Mouse (Mus musculus) hindbrain, embryonic 16.5 days (tissue): ENCODE measurements at regions not wholly inside any gene's neighbourhood (a gene's known extent, or its start where the extent isn't known, plus 50 kb on each side); places are given as distances from the start of the nearest gene placed in this dataset.
A peak's percentile ranks its signal among the peaks of the same experiment; 100 is the strongest.

Experiments used
- ATAC-seq: fragments of 200-750 bp; cut with Nextera tagmentation; 2 replicates; pipeline ENCODE4 v1.8.0; 2017; ENCODE audit warnings: moderate TSS enrichment, moderate library complexity
- H3K27ac ChIP-seq: fragments of 300-500 bp; sonication (generic); 2 replicates; pipeline ENCODE4 v1.5.1; 2014; ENCODE audit warnings: low read depth, mild to moderate bottlenecking, control low read depth, low read length, moderate library complexity
- H3K27me3 ChIP-seq: fragments of 300-500 bp; sonication (generic); replicated peaks from 2 replicates; pipeline ENCODE4 v1.6.1; 2014; ENCODE audit warnings: low read length; ENCODE audit not compliant: control insufficient read depth, insufficient read depth
- H3K36me3 ChIP-seq: fragments of 300-500 bp; sonication (generic); 2 replicates; pipeline ENCODE4 v1.6.1; 2014; ENCODE audit warnings: mild to moderate bottlenecking, low read length, moderate library complexity, mixed read lengths; ENCODE audit not compliant: control insufficient read depth, insufficient read depth
- H3K4me1 ChIP-seq: fragments of 300-500 bp; sonication (generic); 2 replicates; pipeline ENCODE4 v1.6.1; 2014; ENCODE audit warnings: low read depth, low read length; ENCODE audit not compliant: control insufficient read depth, insufficient read depth
- H3K4me2 ChIP-seq: fragments of 300-500 bp; sonication (generic); 2 replicates; pipeline ENCODE4 v1.6.1; 2014; ENCODE audit warnings: mild to moderate bottlenecking, low read length, control low read depth, moderate library complexity
- H3K4me3 ChIP-seq: fragments of 300-500 bp; sonication (generic); 2 replicates; pipeline ENCODE4 v1.5.1; 2014; ENCODE audit warnings: mild to moderate bottlenecking, low read length, control low read depth, moderate library complexity
- H3K9ac ChIP-seq: fragments of 300-500 bp; sonication (generic); 2 replicates; pipeline ENCODE4 v1.6.1; 2014; ENCODE audit warnings: low read depth, mild to moderate bottlenecking, control low read depth, low read length, moderate library complexity
- H3K9me3 ChIP-seq: fragments of 300-500 bp; sonication (generic); 2 replicates; pipeline ENCODE4 v1.6.1; 2014; ENCODE audit warnings: mild to moderate bottlenecking, low read length, moderate library complexity; ENCODE audit not compliant: control insufficient read depth
- WGBS: fragments of 180-500 bp; shearing (Covaris S2); extraction: QIAGEN DNeasy Blood & Tissue Kit; methylation state at CpG from one replicate; pipeline ENCODE4 v1.1.7; 2014; 5-methylcytosine and 5-hydroxymethylcytosine counted together

DNA sequence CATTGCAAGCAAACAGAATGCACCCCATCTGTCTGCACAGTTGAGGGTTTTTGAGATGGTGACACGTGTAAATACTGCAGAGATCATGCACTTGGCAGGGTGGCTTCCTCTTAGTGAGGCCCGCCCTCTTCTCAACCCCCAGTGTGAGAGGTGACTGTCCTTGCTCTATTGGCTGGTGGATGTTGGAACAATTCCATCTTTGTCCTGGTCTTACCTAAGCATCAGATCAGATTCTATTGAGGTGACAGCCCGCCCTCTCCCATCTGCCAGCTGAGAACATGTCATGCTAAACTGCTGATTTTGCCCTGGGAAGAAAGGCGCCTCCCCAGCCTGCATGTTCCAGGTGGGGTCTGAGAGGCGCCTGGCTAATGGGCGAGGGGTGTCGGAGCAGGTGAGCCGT is 646.4 kb upstream of the 3110018I06Rik start:
- H3K27me3 ChIP-seq: no peaks in the 10 kb centered on the region
- no peak overlapping the region for H3K4me3 ChIP-seq
- 60% methylated on average over 8 of the region's 8 CpGs for WGBS
- no peak overlapping the region for H3K27ac ChIP-seq
- H3K9ac ChIP-seq: peak overlapping the region; percentile 32; the same call in 1 of the 2 replicates
- peak; percentile 24; the same call in 1 of the 2 replicates for ATAC-seq
- no peaks in the 10 kb centered on the region for H3K9me3 ChIP-seq
- H3K4me2 ChIP-seq: no peak overlapping the region
- peaks cover 12% of the 10 kb centered on the region for H3K4me1 ChIP-seq
- no peaks in the 10 kb centered on the region for H3K36me3 ChIP-seq

DNA sequence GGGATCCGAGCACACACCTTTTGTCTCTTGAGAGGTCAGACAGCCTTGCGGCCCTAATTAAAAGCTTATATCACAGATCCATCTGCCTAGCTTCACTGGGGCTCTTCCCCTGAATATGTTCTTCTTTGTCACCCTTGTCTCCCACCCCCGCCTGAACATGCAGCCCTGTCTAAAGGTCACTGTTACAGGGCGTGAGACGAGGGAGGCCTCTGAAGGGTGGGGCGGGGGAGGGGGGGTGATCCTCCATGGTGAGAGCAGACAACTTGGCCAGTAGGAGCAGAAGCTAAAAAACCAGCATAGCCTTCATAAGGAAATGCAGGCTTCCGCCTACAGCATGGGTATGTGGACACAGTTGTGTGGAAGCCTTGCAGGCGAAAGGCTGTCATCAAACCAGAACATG is 646.0 kb upstream of the 3110018I06Rik start:
- H3K4me1 ChIP-seq: peaks cover 12% of the 10 kb centered on the region
- H3K27ac ChIP-seq: no peak overlapping the region
- H3K9me3 ChIP-seq: no peaks in the 10 kb centered on the region
- H3K27me3 ChIP-seq: no peaks in the 10 kb centered on the region
- no peak overlapping the region for H3K4me3 ChIP-seq
- no peak for ATAC-seq
- H3K9ac ChIP-seq: peak overlapping the region; percentile 32; the same call in 1 of the 2 replicates
- WGBS: 55% methylated on average over 8 of the region's 8 CpGs
- H3K36me3 ChIP-seq: no peaks in the 10 kb centered on the region
- H3K4me2 ChIP-seq: no peak overlapping the region

DNA sequence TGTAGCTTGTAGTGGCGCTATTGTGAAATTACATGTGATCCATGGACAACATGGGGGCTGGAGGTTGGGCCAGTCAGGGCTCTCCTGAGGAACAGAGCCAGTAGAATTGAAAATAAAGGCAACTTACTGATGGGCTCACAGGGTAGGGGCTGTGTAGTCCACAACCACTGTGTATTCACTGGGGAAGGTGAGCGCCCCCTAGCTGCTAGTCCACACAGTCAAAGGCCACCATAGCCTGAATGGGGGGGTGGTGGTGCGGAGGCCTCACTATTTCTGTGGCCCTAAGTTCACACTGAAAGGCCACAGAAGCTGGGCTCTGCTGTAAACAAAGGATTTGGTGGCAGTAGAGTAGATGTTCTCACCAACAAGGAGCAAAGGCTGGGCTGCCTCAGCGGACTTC is 636.8 kb upstream of the 3110018I06Rik start:
- H3K4me1 ChIP-seq: no peaks in the 10 kb centered on the region
- no peaks in the 10 kb centered on the region for H3K9me3 ChIP-seq
- no peak for ATAC-seq
- H3K4me3 ChIP-seq: no peak overlapping the region
- no peaks in the 10 kb centered on the region; the same call in 1 of the 2 replicates for H3K27me3 ChIP-seq
- no peak overlapping the region for H3K9ac ChIP-seq
- H3K4me2 ChIP-seq: no peak overlapping the region
- 77% methylated on average over 4 of the region's 4 CpGs for WGBS
- no peak overlapping the region for H3K27ac ChIP-seq
- H3K36me3 ChIP-seq: no peaks in the 10 kb centered on the region

DNA sequence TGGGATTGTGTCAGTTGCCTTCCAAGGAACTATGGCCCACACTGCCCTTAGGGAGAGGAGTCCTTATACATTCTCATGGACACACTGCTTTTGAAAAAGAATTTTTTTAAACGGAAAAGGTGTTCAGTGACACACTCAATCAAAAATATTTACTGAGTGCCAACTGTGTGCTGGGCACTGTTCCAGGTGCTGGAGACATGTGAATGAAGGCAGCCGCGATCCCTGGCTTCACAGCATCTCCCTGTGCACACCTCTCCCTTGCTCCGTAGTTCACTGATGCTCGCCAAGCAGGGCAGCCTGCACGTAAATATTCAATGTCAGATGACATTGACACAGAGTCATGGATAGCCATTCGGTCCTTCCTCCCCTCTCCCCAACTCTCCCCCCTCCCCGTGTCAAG is 635.7 kb upstream of the 3110018I06Rik start:
- H3K4me1 ChIP-seq: no peaks in the 10 kb centered on the region
- 66% methylated on average over 8 of the region's 8 CpGs for whole genome bisulfite sequencing
- no peaks in the 10 kb centered on the region for H3K9me3 ChIP-seq
- H3K4me3 ChIP-seq: no peak overlapping the region
- no peak overlapping the region for H3K9ac ChIP-seq
- no peak overlapping the region for H3K4me2 ChIP-seq
- H3K27ac ChIP-seq: no peak overlapping the region
- no peaks in the 10 kb centered on the region; the same call in 1 of the 2 replicates for H3K27me3 ChIP-seq
- H3K36me3 ChIP-seq: no peaks in the 10 kb centered on the region
- ATAC-seq: no peak

DNA sequence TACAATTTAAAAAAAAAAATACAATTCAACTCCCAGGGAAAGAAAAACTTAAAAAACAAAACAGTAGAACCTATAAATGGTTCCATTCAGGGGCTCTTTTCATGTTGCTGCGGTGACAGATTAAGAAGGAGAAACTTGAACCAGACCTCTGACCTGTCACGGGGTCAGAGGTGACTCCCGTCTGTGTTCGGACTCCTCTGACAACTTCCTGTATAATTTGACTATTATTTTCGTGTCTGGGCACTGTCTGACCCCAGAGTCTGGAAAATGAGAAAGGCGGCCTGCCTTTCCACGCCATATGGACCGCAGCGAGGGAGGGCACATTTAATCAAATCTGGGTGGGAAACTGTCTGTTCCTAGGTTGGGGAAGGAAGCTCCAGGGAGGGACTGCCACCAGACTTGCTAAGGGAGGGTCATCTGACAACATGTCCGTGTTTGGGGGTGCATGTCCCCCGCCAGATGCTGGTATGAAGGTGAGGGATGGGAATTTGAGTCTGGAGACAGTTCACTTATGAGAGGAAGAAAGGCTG is 634.7 kb upstream of the 3110018I06Rik start:
- ATAC-seq: no peak
- Histone ChIP-seq H3K27me3 (no peaks in the 10 kb centered on the region; the same call in 1 of the 2 replicates), H3K9ac (no peak overlapping the region), H3K9me3 (no peaks in the 10 kb centered on the region), H3K36me3 (no peaks in the 10 kb centered on the region), H3K27ac (no peak overlapping the region), H3K4me3 (no peak overlapping the region), H3K4me2 (no peak overlapping the region), H3K4me1 (no peaks in the 10 kb centered on the region)
- 32% methylated on average over 11 of the region's 11 CpGs for WGBS

DNA sequence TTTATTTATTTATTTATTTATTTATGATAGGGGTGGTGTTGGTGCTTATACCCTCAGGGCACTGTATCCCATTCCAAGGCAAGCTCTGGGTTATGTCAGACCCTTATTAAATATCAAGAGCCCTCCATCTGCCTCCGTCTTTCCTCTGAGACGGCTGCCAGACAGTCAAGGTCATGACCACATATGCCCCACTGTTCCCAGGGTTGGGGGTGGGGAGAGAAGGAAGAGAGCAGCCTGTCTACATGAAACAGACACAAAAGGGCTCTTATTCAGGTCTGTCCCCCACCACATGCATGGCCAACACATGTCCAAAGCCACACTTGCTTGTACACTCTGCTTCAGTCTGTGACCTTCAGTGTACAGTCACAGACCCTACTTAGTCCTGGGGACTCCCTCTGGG is 632.9 kb upstream of the 3110018I06Rik start:
- Histone ChIP-seq H3K4me3 (no peak overlapping the region), H3K4me1 (no peaks in the 10 kb centered on the region), H3K4me2 (no peak overlapping the region), H3K27me3 (no peaks in the 10 kb centered on the region; the same call in 1 of the 2 replicates), H3K27ac (no peak overlapping the region), H3K9me3 (no peaks in the 10 kb centered on the region), H3K36me3 (no peaks in the 10 kb centered on the region), H3K9ac (no peak overlapping the region)
- no peak for ATAC-seq
- WGBS: 52% methylated on average over 2 of the region's 2 CpGs

DNA sequence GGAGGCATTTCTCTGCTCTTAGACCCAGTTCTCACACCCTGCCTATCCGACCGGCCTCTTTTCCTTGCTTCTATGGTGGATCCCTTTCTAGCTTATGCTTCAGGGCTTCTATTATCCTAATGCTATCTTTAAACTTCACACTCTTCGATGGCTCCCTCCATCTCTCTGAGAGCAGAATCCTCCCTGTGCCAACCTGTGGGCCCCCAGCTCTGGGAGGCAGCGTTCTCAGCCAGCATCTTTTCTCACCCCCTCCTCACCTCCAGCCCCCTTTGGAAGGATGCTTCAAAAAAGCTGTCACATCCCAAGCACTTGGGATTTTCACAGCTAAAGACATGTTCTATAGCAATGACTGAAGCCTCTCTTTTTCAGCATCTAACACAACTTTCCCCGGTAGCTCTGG is 626.8 kb upstream of the 3110018I06Rik start:
- H3K9me3 ChIP-seq: no peaks in the 10 kb centered on the region
- H3K4me3 ChIP-seq: no peak overlapping the region
- no peak for ATAC-seq
- no peak overlapping the region for H3K9ac ChIP-seq
- WGBS: 91% methylated on average over 5 of the region's 5 CpGs
- no peaks in the 10 kb centered on the region for H3K4me1 ChIP-seq
- no peaks in the 10 kb centered on the region for H3K27me3 ChIP-seq
- H3K4me2 ChIP-seq: no peak overlapping the region
- H3K36me3 ChIP-seq: no peaks in the 10 kb centered on the region
- H3K27ac ChIP-seq: no peak overlapping the region

DNA sequence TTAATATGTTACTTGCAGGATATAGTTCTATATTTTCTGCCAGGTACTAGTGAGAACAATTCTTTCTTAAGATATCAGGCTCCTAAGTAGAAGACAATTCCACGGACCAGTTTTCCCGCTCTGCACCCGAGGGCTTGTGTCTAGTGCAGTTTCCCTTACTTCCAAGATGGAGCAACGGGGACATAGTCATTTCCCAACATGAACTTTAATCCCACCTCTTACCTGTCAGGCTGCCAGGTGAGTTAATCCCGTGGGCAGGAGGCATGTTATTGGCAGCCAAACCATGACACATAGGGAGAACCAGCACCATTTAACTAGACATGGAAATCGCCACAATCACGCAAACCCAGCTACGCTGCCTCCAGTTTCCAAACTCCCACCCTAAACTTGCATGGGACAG is 624.4 kb upstream of the 3110018I06Rik start:
- no peak for ATAC-seq
- no peaks in the 10 kb centered on the region for H3K36me3 ChIP-seq
- H3K4me3 ChIP-seq: no peak overlapping the region
- H3K9me3 ChIP-seq: no peaks in the 10 kb centered on the region
- 95% methylated on average over 8 of the region's 8 CpGs for WGBS
- H3K27me3 ChIP-seq: no peaks in the 10 kb centered on the region
- H3K27ac ChIP-seq: no peak overlapping the region
- H3K4me2 ChIP-seq: no peak overlapping the region
- no peaks in the 10 kb centered on the region for H3K4me1 ChIP-seq
- H3K9ac ChIP-seq: no peak overlapping the region

DNA sequence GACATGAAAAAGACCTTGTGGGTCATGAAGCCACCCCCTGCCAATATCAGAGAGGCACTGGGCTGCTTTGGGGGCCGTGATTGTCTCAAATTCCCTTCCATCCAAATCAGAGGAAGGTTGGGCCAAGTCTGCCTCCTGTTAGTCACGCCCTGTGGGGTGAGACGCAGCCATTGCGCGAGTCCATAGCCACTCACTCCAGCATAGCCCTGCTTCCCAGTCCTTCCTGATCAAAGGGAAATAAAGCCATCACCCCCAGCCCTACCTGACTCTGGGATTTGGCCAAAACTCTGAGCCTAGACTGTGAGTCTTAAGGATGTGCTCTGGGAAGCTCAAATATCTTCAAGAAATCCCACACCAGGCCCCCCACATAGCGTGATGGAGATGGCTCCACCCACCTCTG is 620.4 kb upstream of the 3110018I06Rik start:
- H3K4me1 ChIP-seq: no peaks in the 10 kb centered on the region
- no peak overlapping the region for H3K4me2 ChIP-seq
- H3K9me3 ChIP-seq: no peaks in the 10 kb centered on the region
- H3K36me3 ChIP-seq: no peaks in the 10 kb centered on the region
- no peaks in the 10 kb centered on the region for H3K27me3 ChIP-seq
- no peak overlapping the region for H3K4me3 ChIP-seq
- H3K9ac ChIP-seq: no peak overlapping the region
- 65% methylated on average over 6 of the region's 6 CpGs for WGBS
- H3K27ac ChIP-seq: no peak overlapping the region
- no peak for ATAC-seq

DNA sequence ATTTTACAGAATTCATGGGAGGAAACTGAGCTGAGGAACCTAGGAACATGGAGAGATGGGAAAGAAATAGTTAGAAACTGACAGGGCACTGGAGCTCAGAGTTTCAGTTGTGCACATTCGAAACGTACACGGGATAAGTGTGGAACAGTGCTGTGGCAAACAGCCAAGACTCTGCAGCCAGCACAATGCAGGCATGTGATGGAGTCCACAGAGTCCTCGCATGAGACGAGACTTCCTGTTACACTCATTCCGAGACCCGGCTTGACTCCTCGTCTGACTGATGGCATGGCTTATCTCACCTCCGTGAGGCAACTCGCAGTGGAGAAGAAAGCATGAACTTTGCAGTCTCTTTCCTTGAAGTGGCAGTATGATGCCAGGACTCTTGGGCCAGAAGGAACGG is 617.0 kb upstream of the 3110018I06Rik start:
- no peak overlapping the region for H3K27ac ChIP-seq
- ATAC-seq: no peak
- WGBS: 70% methylated on average over 11 of the region's 11 CpGs
- no peaks in the 10 kb centered on the region for H3K9me3 ChIP-seq
- no peaks in the 10 kb centered on the region for H3K4me1 ChIP-seq
- no peak overlapping the region for H3K4me3 ChIP-seq
- H3K9ac ChIP-seq: no peak overlapping the region
- H3K27me3 ChIP-seq: no peaks in the 10 kb centered on the region
- no peak overlapping the region for H3K4me2 ChIP-seq
- H3K36me3 ChIP-seq: no peaks in the 10 kb centered on the region
